Mouse (Mus musculus): ENCODE data around the gene Gnaz.

DNA sequence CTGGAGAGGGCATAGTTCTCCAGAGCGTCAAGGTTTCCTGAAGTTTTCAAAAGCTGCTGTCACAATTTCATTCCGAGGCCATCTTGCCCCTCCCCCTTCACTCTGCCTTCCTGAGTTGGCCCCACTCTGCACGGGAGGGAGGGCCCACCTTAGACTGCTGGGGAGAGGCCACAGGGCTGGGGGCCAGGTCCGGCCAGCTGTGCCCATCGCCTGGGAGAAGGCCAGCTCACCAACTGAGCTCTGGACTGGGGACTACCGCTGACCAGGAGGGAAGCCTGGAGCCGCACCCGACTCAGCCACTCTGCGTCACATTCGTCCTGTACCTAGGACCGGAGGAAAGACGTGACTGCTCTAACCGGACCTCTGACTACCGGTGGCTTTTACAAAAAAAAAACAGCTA, 48.5 kb downstream of the Gnaz start:
- TF ChIP-seq CTCF (IDR thresholded peaks at IDR 0.05; ENCODE audit: low read depth, low read length), result no peak
- no peak for TF ChIP-seq TAL1 (conservative IDR thresholded peaks at IDR 0.05; ENCODE audit: low read depth, low read length)
- no peak for TF ChIP-seq GATA1 (IDR thresholded peaks at IDR 0.05; ENCODE audit: borderline replicate concordance, low read length)
- TF ChIP-seq GATA2 (IDR thresholded peaks at IDR 0.05; ENCODE audit: borderline replicate concordance, low read depth, low read length), result no peak
- TF ChIP-seq POLR2AphosphoS5 (IDR thresholded peaks at IDR 0.05; ENCODE audit: insufficient replicate concordance, low read depth, low read length), result no peak
